Mouse (Mus musculus) embryonic fibroblast, embryonic 13.5 days (primary cell): ENCODE results near the gene Elovl5.

Experiments
- CTCF ChIP-seq: IDR thresholded peaks from 2 replicates; pipeline ENCODE4 v1.5.1; 2011; ENCODE audit warnings: mild to moderate bottlenecking, control low read depth, low read length, moderate library complexity, borderline replicate concordance; ENCODE audit not compliant: insufficient read depth
- POLR2A ChIP-seq: IDR thresholded peaks from 2 replicates; pipeline ENCODE4 v1.6.1; 2011; ENCODE audit warnings: low read depth, mild to moderate bottlenecking, control low read depth, low read length, moderate library complexity

DNA sequence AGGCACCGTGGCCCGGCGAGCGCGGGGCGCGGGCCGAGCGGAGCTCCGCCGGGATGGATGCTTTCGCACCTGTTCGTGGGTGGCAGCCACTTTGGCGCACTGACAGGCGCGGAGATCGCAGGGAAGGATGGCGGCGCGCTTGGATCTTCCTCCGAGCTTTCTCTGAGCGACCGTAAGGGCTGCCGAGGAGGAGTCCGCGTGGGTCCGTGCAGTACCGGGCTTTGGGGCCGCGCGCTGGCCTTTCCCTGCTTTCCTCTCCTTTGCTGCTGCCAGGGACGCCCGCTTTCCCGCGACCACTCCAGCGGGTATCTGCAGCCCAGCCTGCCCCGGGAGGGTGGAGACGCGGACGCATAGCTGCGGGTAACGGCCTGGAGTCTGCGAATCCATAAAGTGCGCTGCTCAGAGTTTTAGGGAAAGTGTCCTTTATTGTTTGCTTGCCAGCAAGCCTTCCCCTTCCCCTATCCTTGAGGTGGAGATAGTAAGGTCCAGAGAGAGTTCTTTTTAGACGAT lies 513 bp downstream of the Elovl5 start:
- TF ChIP-seq POLR2A (no peak), CTCF (no peak)
